Mouse (Mus musculus) urinary bladder, postnatal 14 days (tissue): ENCODE results near the gene Cacnb2.
A peak's percentile ranks its signal among the peaks of the same experiment; 100 is the strongest.

Experiments
- DNase-seq: peaks from one replicate; pipeline ENCODE4 v3.0.0; 2021; ENCODE audit warnings: low spot score

Gene Cacnb2

GRCm38 (mm10) chr2:14774857-14775495, 172.1 kb downstream of the Cacnb2 start:
- DNase-seq: no peak

GRCm38 (mm10) chr2:14787983-14788382, 185.1 kb downstream of the Cacnb2 start:
- no peak for DNase-seq

- no peak for DNase-seq
Observed at GRCm38 (mm10) chr2:14801446-14802046, 198.7 kb downstream of the Cacnb2 start.

- no peak for DNase-seq
Observed at GRCm38 (mm10) chr2:14807650-14808347, 204.9 kb downstream of the Cacnb2 start.

GRCm38 (mm10) chr2:14814977-14815376, 212.1 kb downstream of the Cacnb2 start:
- DNase-seq: no peak

- DNase-seq: no peak
Observed at GRCm38 (mm10) chr2:14818651-14819050, 215.8 kb downstream of the Cacnb2 start.

GRCm38 (mm10) chr2:14820946-14821345, 218.1 kb downstream of the Cacnb2 start:
- no peak for DNase-seq

GRCm38 (mm10) chr2:14823105-14823504, 220.2 kb downstream of the Cacnb2 start:
- DNase-seq: no peak

GRCm38 (mm10) chr2:14823816-14824348, 221.0 kb downstream of the Cacnb2 start:
- DNase-seq: peak; percentile 19

GRCm38 (mm10) chr2:14825146-14825545, 222.3 kb downstream of the Cacnb2 start:
- DNase-seq: no peak

- DNase-seq: no peak
Observed at GRCm38 (mm10) chr2:14829451-14829850, 226.6 kb downstream of the Cacnb2 start.

GRCm38 (mm10) chr2:14831308-14831707, 228.4 kb downstream of the Cacnb2 start:
- DNase-seq: no peak

- DNase-seq: no peak
Observed at GRCm38 (mm10) chr2:14834700-14835317, 231.9 kb downstream of the Cacnb2 start.

- DNase-seq: no peak
Observed at GRCm38 (mm10) chr2:14841272-14841671, 238.4 kb downstream of the Cacnb2 start.

- no peak for DNase-seq
Observed at GRCm38 (mm10) chr2:14846727-14847126, 243.8 kb downstream of the Cacnb2 start.

GRCm38 (mm10) chr2:14847188-14847587, 244.3 kb downstream of the Cacnb2 start:
- no peak for DNase-seq

- DNase-seq: no peak
Observed at GRCm38 (mm10) chr2:14850831-14851230, 247.9 kb downstream of the Cacnb2 start.

- peak; percentile 10 for DNase-seq
Observed at GRCm38 (mm10) chr2:14851383-14851782, 248.5 kb downstream of the Cacnb2 start.

- DNase-seq: no peak
Observed at GRCm38 (mm10) chr2:14854054-14854453, 251.2 kb downstream of the Cacnb2 start.

- DNase-seq: no peak
Observed at GRCm38 (mm10) chr2:14858301-14858700, 255.4 kb downstream of the Cacnb2 start.

- no peak for DNase-seq
Observed at GRCm38 (mm10) chr2:14860350-14860749, 257.5 kb downstream of the Cacnb2 start.

- DNase-seq: no peak
Observed at GRCm38 (mm10) chr2:14861613-14862012, 258.7 kb downstream of the Cacnb2 start.

GRCm38 (mm10) chr2:14862981-14863380, 260.1 kb downstream of the Cacnb2 start:
- no peak for DNase-seq
